Mouse (Mus musculus) fat pad, adult 2 months (tissue): ENCODE data around the gene Cdkal1.

Source experiments
- DNase-seq: peaks from one replicate; pipeline ENCODE4 v3.0.0-alpha.2; 2011; ENCODE audit warnings: low read depth, low spot score; ENCODE audit errors: extremely low read depth

Cdkal1 gene

DNA sequence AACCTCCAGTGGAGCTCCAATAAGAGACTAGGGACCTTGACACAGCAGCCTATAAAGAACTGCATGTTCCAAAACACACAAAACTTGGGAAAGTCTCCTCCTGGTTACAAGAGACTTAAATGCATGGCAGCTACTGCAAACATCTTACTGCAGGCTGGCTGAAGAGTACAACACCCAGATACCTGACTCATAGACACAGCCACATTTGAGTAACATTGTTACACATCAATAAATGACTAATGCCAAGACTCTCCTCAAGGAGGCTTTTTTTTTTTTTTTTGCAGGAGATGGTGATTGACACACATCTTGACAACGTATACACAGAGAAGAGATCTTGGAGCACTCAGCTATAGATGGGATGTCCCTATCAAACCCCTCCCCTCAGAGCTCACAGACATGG, 215.3 kb downstream of the Cdkal1 start:
- no peak for DNase-seq

DNA sequence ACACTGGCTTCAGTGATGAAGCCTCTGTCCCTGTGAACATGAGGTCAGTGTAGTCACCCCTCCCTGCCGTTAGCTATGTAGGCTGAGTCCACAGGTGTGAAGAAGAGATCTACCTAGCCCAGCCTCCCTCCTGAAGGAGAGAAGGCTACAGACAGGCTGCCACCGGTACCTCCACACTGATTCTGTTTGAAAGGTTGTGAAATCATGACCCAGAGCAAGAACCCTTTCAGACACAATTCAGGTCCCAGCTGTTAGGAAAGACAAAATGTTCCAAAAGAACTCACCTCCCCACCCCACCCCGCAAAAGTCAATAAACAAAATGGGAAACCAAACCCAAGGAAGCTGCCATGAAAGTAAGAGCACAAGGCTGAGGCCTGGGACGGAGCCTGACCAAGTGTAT, 217.2 kb downstream of the Cdkal1 start:
- DNase-seq = no peak

DNA sequence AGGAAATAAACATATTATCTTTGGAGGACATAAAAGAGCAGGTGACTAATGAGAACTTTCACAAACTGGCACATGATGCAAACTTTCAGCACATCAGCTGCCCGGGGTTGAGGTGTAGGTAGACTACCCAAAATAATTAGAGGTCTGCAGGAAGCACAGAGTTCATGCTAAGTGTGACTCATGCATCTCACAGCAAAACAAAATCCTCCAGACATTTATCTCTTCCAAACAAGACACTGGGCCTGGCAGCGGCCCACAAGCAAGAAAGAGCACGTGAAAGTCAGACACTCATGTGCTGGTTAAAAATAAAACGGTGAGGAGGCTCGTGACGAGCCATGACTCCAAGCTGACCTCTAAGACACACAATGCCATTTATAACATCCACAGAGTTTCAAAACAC, 217.7 kb downstream of the Cdkal1 start:
- DNase-seq = peak; percentile 23

DNA sequence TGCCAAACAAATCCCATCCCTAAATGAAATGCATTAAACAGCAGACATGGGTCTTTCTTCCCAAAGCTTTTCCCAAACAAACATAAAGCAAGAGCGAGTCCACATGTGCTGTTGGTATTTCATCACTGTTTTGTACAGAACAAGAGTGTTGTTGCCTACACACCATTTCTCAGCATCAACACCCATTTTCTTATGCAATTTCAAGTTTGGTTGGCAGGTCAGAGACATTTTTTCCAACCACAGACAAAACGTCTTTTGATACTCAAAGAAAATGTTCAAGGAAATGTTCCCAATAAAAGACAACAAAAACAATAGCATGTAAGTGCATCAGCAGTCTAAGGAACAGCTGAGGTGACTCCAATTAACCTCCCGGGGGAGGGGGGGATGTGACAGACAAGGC, 219.9 kb downstream of the Cdkal1 start:
- no peak for DNase-seq

DNA sequence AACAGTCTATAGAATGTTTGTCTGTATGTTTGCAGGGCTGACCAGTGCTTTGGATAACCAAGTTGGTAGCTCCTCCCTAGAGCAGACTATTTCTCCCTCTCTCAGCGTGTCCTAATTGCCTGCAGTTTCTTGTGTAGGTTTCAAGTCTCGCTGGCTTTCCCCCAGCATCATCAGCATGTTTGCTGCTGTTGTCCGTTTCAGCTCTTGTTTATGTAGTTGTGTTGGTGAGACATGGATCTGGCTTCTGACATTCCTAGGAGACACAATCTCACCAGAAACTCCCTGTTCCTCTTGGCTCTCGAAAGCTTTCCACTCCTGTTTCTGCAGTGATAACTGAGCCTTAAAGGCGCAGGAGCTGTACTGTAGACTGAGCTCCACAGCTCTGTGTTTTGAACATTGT, 224.1 kb downstream of the Cdkal1 start:
- DNase-seq = no peak

DNA sequence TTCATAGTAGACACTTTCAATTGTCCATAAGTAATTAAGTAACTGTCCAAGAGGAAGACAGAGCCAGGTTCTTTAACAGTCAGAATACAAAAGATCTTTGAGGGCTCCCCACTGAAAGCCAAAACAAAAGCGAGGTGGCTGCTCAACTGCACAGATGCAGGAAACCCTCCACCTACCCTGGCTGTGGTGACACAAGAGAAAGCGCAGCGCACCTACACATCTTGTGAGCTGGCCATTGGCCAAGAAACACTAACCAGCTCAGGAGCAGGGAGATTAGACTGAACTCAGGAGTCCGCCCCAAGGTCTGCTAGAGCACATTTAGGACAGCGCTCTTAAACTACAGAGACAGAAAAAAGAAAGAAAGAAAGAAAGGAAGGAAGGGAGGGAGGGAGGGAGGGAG, 226.9 kb downstream of the Cdkal1 start:
- peak; percentile 51 for DNase-seq

DNA sequence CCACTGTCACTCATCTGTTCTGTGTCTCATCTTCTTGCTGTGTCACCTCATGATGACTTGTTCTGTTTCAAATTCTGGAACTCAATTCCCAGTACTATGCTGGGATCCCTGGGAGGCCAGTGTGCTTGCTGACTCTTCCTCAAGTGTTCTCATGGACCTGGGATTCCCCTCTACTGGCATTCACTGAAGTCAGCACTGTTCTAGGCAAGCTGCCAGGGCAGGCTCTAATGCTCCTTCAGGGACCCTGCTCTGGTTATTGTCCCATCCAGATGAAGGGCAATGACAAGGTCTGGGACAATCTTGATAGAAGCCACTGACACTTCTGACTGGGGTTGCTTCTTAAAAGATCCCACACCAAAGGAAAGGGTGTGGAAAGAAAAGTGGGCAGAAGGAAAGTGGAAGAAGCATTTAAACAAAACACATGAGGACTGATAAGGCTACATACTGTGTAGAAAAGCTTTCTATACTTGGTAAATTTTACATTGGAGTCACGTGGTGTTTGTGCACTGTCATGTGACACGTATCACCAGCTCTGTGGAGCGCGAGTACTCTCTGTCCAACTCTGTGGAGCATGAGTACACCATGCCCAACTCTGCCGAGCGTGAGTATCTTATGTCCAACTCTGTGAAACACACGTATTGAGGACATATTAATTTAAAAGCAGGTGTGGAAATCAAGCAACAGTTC, 227.9 kb downstream of the Cdkal1 start:
- no peak for DNase-seq

DNA sequence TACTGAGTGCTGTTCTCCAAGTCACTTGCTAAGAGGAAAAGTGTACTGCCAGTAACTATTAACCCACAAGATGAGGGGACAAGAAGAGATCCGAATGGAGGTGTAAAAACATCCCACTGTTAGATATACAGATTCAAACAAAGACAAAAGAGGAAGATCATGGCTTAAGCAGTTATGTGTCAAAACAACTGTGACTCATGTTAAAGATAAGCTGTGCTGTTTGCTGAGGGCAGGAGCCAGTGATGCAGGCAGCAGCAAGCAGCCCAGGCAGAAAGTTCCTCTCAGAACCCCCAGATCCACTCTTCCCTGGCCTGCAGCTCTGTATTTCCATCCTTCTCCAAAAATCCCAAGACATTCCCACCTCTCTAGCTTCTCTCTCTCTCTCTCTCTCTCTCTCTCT, 230.5 kb downstream of the Cdkal1 start:
- no peak for DNase-seq

DNA sequence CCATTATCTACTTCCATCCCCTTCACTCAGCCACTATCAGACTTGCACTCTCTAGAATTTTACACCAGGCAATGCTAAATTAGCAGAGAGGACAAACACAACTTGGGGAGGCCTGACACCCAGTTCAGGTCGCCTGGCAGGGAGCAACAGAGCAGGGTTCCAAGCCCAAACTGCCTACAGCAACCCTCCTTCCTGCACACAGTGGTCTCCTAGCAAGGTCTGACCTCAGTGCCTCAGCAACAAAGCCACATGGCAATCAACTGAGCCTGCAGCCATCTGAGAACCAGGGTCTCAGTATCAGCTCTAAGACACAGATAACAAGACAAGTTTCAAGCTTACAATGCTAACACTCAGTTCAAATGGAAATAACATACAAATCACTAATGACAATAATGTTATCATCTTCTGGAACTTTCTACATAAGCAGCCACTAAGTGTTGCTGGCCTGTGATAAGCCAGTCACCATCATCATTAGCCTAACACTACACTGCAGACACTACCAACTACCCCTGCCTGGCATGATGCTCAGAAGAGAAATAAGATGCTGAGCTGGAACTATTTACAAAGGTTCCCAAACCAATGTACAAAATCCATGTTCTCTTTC, 231.7 kb downstream of the Cdkal1 start:
- DNase-seq = no peak

DNA sequence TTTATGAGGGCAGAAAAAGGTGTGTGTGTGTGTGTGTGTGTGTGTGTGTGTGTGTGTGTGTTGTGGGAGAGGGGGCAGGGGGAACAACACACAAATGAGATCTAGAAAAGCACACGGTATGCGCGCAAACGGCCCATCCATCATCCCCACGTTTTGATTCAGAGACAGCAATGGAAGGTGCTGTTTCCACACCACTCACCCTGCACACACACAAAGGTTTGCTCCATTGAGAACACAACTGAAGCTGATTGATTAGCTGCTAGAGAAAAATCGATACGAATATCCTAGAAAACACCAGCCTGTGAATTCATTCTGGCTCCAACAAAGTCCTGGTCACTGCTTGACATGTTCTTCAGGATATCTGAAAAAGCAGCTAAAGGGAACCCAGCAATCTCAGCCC, 233.6 kb downstream of the Cdkal1 start:
- no peak for DNase-seq

DNA sequence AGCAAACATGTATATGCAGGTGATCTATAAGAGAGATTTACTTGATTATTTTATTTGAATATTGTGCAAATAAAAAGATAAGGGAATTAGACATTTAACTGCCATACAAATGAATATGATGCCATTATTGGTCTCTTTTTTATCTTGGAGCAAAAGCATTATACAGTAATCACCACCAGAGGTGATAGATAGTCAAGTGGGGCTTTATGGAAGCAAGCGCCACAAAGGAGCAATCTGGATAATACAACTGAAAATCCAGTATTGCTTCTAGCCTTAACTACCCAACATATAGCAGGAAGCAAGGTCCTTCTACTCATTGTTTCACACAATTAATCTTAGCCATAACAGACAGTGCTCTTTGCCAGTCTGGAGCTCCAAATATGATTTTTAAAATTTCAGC, 234.1 kb downstream of the Cdkal1 start:
- no peak for DNase-seq

DNA sequence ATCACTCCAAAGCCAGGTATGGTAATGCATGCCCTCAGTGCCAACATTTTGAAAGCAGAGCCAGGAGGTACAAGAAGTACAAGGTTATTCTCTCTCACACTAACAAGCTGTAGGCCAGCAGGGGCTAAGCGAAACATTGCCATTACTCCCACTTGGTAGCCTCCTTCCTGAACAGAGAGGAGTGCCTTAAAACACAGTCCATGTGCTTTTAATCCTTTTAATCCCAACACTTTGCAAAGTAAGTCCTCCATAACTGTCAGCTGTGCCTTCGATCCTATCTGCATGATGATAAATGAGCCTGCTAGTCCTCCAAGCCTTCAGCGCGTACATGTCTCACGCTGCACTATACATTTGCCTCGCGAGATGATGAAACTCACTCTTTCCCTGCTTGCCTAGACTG, 234.6 kb downstream of the Cdkal1 start:
- peak; percentile 93 for DNase-seq

DNA sequence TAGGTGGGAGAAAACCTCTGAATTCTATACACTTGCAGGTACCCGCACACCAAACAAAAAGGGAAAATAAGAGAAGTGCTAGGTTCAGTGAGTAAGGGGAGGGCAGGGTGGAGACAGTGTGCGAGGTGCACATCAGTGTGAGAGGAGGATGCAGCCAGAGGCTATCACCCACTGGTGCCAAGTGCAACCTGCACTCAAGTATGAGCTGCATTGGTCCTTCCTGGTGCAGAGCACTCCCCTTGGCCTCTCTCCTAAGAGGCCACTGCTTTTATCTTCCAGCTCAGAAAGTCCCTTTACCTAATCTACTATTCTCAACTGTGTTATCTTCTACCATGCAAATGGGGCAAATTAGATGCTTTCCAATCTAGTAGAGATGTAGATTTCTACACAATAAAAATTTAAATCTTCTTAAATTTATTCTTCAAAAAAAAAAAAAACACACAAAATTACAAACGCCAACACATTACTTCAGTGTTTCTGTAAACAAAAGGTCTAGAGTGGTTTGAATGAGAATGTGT, 238.8 kb downstream of the Cdkal1 start:
- no peak for DNase-seq

DNA sequence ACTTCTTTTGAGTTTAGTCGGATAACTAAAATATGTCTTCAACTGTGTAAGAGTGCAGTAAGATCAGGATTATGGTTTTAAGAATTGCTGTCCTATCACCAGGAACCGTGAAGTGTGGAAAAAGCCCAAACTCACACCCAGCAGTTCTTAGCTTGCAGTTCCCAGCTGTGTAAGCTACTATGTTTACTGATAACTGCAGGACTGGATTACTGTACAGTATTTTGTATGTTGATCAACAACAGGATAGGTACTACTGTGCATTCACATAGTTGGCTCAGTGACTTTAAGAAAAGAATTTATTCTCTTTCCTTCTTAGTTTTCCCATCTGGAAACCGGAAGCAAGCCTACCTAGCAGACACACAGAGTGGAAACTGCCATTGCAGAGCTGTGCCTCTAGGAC, 239.5 kb downstream of the Cdkal1 start:
- no peak for DNase-seq

DNA sequence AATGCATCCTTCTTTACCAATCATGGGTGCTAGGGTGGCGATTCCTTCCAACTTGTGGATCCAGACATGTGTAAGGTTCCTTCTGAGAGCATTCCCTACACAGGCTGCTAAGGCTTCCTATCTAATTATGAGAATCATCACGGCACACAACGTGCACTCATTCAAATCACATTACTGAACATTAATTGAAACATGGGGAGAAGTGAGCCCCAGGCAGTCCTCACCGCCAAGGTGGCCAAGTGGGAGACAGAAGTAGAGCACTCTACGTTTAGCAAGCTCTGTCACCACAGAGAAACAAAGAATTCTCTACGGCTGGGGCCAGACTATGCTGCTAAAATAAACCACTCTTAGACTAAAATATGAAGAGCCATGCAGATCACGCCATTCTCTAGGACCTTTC, 240.4 kb downstream of the Cdkal1 start:
- DNase-seq = no peak

DNA sequence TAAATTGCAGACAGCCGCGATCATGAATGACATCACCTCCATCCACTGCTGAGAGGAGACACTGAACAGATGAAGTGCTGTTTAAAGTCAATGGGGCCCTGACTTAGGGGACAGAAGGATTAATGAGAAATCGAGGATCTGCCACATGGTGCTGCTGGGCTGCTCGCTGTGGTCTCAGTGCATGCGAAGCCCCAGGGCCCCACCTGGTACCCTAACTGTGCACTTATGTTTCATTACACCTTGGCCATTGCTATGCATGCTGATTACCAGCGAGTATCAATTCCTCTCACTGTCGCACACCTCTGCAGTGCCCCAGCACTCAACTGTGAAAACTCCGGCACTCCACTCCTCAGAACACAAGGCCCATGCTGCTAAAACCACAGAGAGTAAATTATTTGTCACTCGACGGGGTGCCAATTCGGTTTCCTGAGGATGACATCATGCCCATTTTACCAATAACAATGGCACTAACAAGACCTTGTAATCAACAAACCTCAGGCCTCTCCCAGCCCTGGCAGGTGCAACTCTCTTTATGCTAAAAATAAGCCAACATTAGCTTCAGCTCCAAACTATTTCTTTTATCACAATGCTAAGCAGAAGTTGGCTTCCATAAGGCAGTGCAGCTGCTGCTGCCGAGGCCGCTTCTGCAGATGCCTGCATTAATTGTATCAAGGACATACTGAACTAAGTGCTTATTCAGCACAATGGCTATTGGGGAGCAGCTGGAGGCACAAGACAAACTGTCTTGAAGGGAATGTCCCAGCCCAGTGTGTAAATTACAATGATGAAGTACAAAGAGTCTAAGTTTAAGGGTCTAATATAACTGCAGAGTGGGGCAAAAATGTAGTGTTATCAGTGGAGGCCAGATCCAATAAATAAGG, 245.2 kb downstream of the Cdkal1 start:
- no peak for DNase-seq

DNA sequence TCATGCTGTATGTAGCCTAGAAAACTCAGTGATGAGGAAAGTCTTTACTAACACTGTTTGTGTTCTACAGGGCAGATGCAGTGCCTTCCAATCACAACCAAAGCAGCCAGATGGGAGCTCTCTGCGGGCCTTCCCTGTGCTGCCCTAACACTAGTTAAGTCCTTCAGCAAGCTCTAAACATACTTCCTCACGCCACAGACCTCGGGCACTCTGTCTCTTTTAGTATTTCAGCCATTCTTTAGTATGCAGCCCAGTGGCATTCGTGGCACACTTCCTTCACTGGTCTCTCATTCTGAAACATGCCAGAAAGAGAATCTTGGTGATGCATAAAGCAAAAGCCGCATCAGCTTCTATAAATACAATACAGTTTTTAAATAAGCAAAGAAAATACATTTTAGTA, 246.0 kb downstream of the Cdkal1 start:
- no peak for DNase-seq

DNA sequence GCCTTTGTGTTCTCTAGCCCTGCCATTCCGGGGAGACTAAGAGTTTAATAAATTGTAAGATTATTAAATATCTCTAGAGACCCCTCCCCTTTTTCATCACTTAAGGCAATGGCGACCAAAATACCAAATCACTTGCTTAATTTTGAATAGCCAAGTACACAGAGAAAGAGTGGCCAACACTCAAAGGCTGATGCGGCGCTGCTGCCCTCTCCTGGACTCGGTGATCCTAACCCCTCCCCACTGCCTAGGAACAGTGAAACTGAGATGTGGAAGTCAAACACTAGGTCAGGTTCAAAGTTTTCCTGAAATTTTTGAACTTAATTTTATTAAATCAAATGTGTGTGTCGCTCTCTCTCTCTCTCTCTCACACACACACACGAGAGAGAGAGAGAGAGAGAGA, 251.2 kb downstream of the Cdkal1 start:
- DNase-seq = no peak

DNA sequence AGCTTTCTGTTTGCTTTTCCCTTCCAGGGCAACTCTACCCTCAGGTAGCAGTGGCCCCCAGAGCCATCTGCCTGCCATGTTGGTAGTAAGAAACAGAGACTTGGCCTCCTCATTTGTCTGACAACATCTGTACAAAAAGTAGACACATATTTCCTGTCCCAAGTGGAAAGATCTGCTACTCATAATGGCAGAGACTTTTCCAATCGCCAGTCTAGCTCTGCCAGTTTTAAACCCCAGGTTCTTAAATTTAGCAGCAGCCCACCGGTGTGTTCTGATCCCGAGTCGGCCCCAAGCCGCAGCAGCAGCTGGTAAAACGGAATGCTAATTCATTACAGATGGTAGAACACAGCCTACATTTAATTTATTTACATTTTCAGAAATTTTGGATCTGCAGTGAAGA, 251.9 kb downstream of the Cdkal1 start:
- DNase-seq = no peak

DNA sequence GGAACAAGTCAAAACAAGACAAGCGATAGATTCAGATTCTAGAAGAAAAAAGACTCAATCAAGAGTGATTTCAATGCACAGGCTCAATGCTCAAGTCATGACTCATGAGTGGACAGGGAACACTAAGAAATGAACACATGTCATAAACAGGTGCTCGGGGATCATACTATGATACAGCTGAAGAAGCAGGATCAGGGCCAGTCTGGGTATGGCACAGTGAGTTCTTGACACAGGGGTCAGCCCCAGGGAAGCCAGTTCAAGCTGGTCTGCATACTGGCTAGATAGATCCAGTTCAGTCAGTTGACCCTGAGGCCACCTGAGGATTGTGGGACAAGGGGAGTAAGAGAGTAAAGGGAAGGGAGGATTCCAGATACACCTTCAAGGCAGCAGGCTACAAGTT, 254.4 kb downstream of the Cdkal1 start:
- no peak for DNase-seq

DNA sequence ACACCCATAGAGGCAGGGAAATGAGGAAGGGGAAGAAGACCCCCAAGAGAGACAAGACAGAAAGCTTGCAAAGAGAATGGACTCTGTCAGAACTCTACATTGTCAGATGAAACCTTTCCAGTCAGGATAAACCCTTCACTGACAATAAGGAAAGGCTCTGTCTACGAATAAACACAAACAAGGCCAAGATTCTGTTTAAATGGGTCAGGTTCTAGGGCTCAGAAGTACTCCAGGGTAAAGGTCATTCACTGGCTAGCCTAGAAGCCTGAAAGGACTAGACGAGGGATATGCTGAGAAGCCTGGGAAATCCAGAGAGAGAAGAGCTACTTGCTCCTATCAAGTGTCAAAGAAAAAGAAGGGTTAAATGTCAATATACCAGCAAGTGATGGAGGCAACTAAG, 255.8 kb downstream of the Cdkal1 start:
- DNase-seq = no peak

DNA sequence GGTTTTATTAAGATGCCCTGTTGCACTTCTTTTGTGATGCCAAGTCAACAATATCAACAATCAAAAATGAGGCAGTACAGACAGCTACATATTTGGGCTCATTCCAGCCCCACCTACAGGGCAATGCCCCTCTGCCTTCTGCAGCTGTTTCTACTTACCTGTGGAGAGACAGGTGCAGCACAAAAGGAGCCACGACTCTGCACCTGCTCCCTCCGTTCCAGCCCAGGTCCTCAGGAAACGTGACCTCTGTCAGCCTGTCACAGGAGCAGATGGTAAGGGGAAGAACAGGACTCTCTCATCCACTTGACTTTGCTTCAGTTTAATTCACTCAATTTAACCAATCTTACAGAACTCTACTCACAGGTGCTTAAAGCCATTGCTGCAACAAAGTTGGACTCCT, 258.7 kb downstream of the Cdkal1 start:
- no peak for DNase-seq
